8 mouse cellular contexts compared by ENCODE assay signal in genomic region chr11:106778589-106779387, GRCm38 (mm10). TPM values are rescaled to one million over a fixed set of nuclear protein-coding genes. Genes with fewer than 3 reads are reported as not detected.
DNase-seq lines count a peak whose midpoint lies in the region; ATAC-seq and TF ChIP-seq lines count a peak whose summit lies in the region.

No protein-coding gene starts in this region.

- 2% methylated on average over 39 of the region's 39 CpGs for WGBS in heart, embryonic 13.5 days
- 3% methylated on average over 39 of the region's 39 CpGs for WGBS in forebrain, embryonic 11.5 days
- under 1% methylated on average over 39 of the region's 39 CpGs for WGBS in liver, embryonic 14.5 days (ENCODE audit: insufficient replicate concordance)

- intact Hi-C loops in heart, postnatal 10 days (cut with DNase I) = no loop called here

- DNase-seq in heart, postnatal 10 days = no peak
- DNase-seq in ES-E14 (ENCODE audit: low read depth, low spot score) = no peak
- DNase-seq in forebrain, embryonic 11.5 days (ENCODE audit: low spot score) = no peak
- no peak for DNase-seq in liver, embryonic 14.5 days (ENCODE audit: low read depth in 3 of 3, low spot score in 3 of 3)
- no peak for DNase-seq in thymus, postnatal 25 days
- no peak for DNase-seq in layer of hippocampus, adult 11-12 months (ENCODE audit: low spot score)
- no peak for DNase-seq in B cell, adult 2 months

- peak overlapping the region; percentile 89 for H3K4me2 ChIP-seq in heart, embryonic 13.5 days
- peak overlapping the region; percentile 83 for H3K4me2 ChIP-seq in forebrain, embryonic 11.5 days (ENCODE audit: low read depth, low read length, severe bottlenecking)
- H3K4me2 ChIP-seq in liver, embryonic 14.5 days (ENCODE audit: low read depth) = peak overlapping the region; percentile 85

- TF ChIP-seq EP300 in liver, embryonic 14.5 days (IDR thresholded peaks at IDR 0.05; ENCODE audit: low read depth) = no peak; the same call in 1 of the 2 replicates

- ATAC-seq in heart, embryonic 13.5 days (ENCODE audit: extremely low read depth, insufficient number of reproducible peaks, low FRiP score, low TSS enrichment) = no peak
- no peak for ATAC-seq in forebrain, embryonic 11.5 days (replicated peaks; ENCODE audit: low FRiP score)
- peak; percentile 74 for ATAC-seq in liver, embryonic 14.5 days (ENCODE audit: insufficient read depth)

- H3K4me3 ChIP-seq in heart, embryonic 13.5 days = peak overlapping the region; percentile 90
- peak overlapping the region; percentile 65 to 71 for H3K4me3 ChIP-seq in ES-E14 (ENCODE audit: insufficient read depth in 1 of 2, low read depth in 1 of 2, low read length in 2 of 2, poor library complexity in 1 of 2, severe bottlenecking in 1 of 2)
- peak overlapping the region; percentile 78 for H3K4me3 ChIP-seq in forebrain, embryonic 11.5 days (ENCODE audit: low read depth, low read length)
- H3K4me3 ChIP-seq in liver, embryonic 14.5 days (ENCODE audit: insufficient read depth in 1 of 2, low read depth in 2 of 2, low read length in 2 of 2) = peak overlapping the region; percentile 81 to 83

- H3K9me3 ChIP-seq in heart, embryonic 13.5 days = no peaks in the 10 kb centered on the region
- H3K9me3 ChIP-seq in ES-E14 (ENCODE audit: control insufficient read depth, insufficient read depth, low read depth, low read length) = no peaks in the 10 kb centered on the region
- no peaks in the 10 kb centered on the region for H3K9me3 ChIP-seq in forebrain, embryonic 11.5 days (ENCODE audit: control insufficient read depth, low read length)
- H3K9me3 ChIP-seq in liver, embryonic 14.5 days (ENCODE audit: control insufficient read depth, low read length) = no peaks in the 10 kb centered on the region

- H3K9ac ChIP-seq in heart, embryonic 13.5 days = peak overlapping the region; percentile 94
- H3K9ac ChIP-seq in ES-E14 (ENCODE audit: insufficient read depth, low read depth, low read length, poor library complexity, severe bottlenecking) = peak overlapping the region; percentile 72
- peak overlapping the region; percentile 91 for H3K9ac ChIP-seq in forebrain, embryonic 11.5 days (ENCODE audit: low read length)
- peak overlapping the region; percentile 91 for H3K9ac ChIP-seq in liver, embryonic 14.5 days (replicated peaks)

- in situ Hi-C loops in ES-E14 (cut with MboI; ENCODE audit: low sequenced_read_pairs in 2 of 2, unreplicated experiment in 2 of 2) = loop anchor here in 1 of 2 experiments (10.0 kb wide), 1 partner anchor 364 kb away; no protein-coding TSS in a partner anchor

- H3K27ac ChIP-seq in heart, embryonic 13.5 days (replicated peaks) = peak overlapping the region; percentile 98
- H3K27ac ChIP-seq in ES-E14 (ENCODE audit: insufficient read depth, low read depth, low read length, poor library complexity, severe bottlenecking) = peak overlapping the region; percentile 37
- H3K27ac ChIP-seq in forebrain, embryonic 11.5 days (ENCODE audit: low read depth, low read length) = peak overlapping the region; percentile 88
- peak overlapping the region; percentile 97 for H3K27ac ChIP-seq in liver, embryonic 14.5 days

- TF ChIP-seq CTCF in liver, embryonic 14.5 days (IDR thresholded peaks at IDR 0.05; ENCODE audit: low read depth) = no peak

- no peaks in the 10 kb centered on the region for H3K27me3 ChIP-seq in heart, embryonic 13.5 days (replicated peaks)
- H3K27me3 ChIP-seq in forebrain, embryonic 11.5 days (ENCODE audit: control insufficient read depth, insufficient read depth, low read length) = no peaks in the 10 kb centered on the region
- no peaks in the 10 kb centered on the region for H3K27me3 ChIP-seq in liver, embryonic 14.5 days (ENCODE audit: control insufficient read depth, insufficient read depth, low read length)

- H3K4me1 ChIP-seq in heart, embryonic 13.5 days = peaks cover 31% of the 10 kb centered on the region
- no peaks in the 10 kb centered on the region for H3K4me1 ChIP-seq in ES-E14 (ENCODE audit: control insufficient read depth in 2 of 2, insufficient read depth in 2 of 2, low read length in 2 of 2, poor library complexity in 1 of 2)
- 0 out of 2 replicates have a peak, but pooled peaks cover 5% of the 10 kb centered on the region for H3K4me1 ChIP-seq in forebrain, embryonic 11.5 days (replicated peaks; ENCODE audit: control insufficient read depth, insufficient read depth, low read length)
- H3K4me1 ChIP-seq in liver, embryonic 14.5 days (replicated peaks; ENCODE audit: control insufficient read depth in 2 of 2, insufficient read depth in 2 of 2, low read length in 1 of 2) = peaks cover 6 to 12% of the 10 kb centered on the region in 2 experiments

- peaks cover 71% of the 10 kb centered on the region for H3K36me3 ChIP-seq in heart, embryonic 13.5 days
- peaks cover 42% of the 10 kb centered on the region for H3K36me3 ChIP-seq in ES-E14 (ENCODE audit: control insufficient read depth, insufficient read depth, low read length, poor library complexity, severe bottlenecking)
- H3K36me3 ChIP-seq in forebrain, embryonic 11.5 days (ENCODE audit: control insufficient read depth, insufficient read depth, low read length) = peaks cover 9% of the 10 kb centered on the region
- H3K36me3 ChIP-seq in liver, embryonic 14.5 days (replicated peaks; ENCODE audit: control insufficient read depth, insufficient read depth, low read depth) = peaks cover 58% of the 10 kb centered on the region

TF ChIP-seq in ES-E14, 5 proteins besides CTCF, POLR2A, EP300 and RAD21:
- TF ChIP-seq MAFK (IDR thresholded peaks at IDR 0.05; ENCODE audit: insufficient read depth, low read depth, low read length) (no peak), ZNF384 (IDR thresholded peaks at IDR 0.05; ENCODE audit: low read depth, low read length) (peak; percentile 83)

RNA-seq across cellular contexts. Expression of gene Polg2, which starts 0.5 kb away (rescaled TPM):
- 6.1 and 6.5 TPM in 2 replicates for polyA plus RNA-seq in heart, embryonic 13.5 days (2015; fragmentation: Nextera tagmentation; extraction: Ambion mirVana)
- 1 to 10 TPM; 3.7 to 4.3 TPM for total RNA-seq in heart, postnatal 10 days (2021)
- total RNA-seq in ES-E14 (2012; rRNA removed) = 8.7 and 11.4 TPM in 2 replicates
- 8.9 and 9.1 TPM in 2 replicates for polyA plus RNA-seq in forebrain, embryonic 11.5 days (2014; fragmentation: Nextera tagmentation; extraction: Ambion mirVana)
- polyA plus RNA-seq in liver, embryonic 14.5 days (2012; rRNA removed) = 2.7 and 3.8 TPM in 2 replicates
- 4.4 and 5.0 TPM in 2 replicates for polyA plus RNA-seq in liver, embryonic 14.5 days (2014; fragmentation: Nextera tagmentation; extraction: Ambion mirVana)

RNA-seq across cellular contexts. Expression of gene Ddx5, which starts 10.2 kb away (rescaled TPM):
- polyA plus RNA-seq in heart, embryonic 13.5 days (2015; fragmentation: Nextera tagmentation; extraction: Ambion mirVana) = 192 and 199 TPM in 2 replicates
- 100 to 1,000 TPM; 513 to 524 TPM for total RNA-seq in heart, postnatal 10 days (2021)
- 300 and 403 TPM in 2 replicates for total RNA-seq in ES-E14 (2012; rRNA removed)
- polyA plus RNA-seq in forebrain, embryonic 11.5 days (2014; fragmentation: Nextera tagmentation; extraction: Ambion mirVana) = 508 and 538 TPM in 2 replicates
- polyA plus RNA-seq in liver, embryonic 14.5 days (2012; rRNA removed) = 87.2 and 138 TPM in 2 replicates
- 122 and 130 TPM in 2 replicates for polyA plus RNA-seq in liver, embryonic 14.5 days (2014; fragmentation: Nextera tagmentation; extraction: Ambion mirVana)

RNA-seq across cellular contexts. Expression of gene Cep95, which starts 10.3 kb away (rescaled TPM):
- 11.5 and 13.7 TPM in 2 replicates for polyA plus RNA-seq in heart, embryonic 13.5 days (2015; fragmentation: Nextera tagmentation; extraction: Ambion mirVana)
- 10 to 100 TPM in 1 of 2 experiments, 1 to 10 TPM in 1; 7.7 to 10.5 TPM for total RNA-seq in heart, postnatal 10 days (2021)
- 14.1 and 15.4 TPM in 2 replicates for total RNA-seq in ES-E14 (2012; rRNA removed)
- polyA plus RNA-seq in forebrain, embryonic 11.5 days (2014; fragmentation: Nextera tagmentation; extraction: Ambion mirVana) = 20.8 and 23.0 TPM in 2 replicates
- polyA plus RNA-seq in liver, embryonic 14.5 days (2012; rRNA removed) = 4.0 and 9.9 TPM in 2 replicates
- polyA plus RNA-seq in liver, embryonic 14.5 days (2014; fragmentation: Nextera tagmentation; extraction: Ambion mirVana) = 6.1 and 6.6 TPM in 2 replicates

RNA-seq across cellular contexts. Expression of gene Milr1, which starts 27.8 kb away (rescaled TPM):
- 1.5 and 1.9 TPM in 2 replicates for polyA plus RNA-seq in heart, embryonic 13.5 days (2015; fragmentation: Nextera tagmentation; extraction: Ambion mirVana)
- total RNA-seq in heart, postnatal 10 days (2021) = 1 to 10 TPM in 1 of 2 experiments, under 1 TPM in 1; 0.94 to 1.1 TPM
- total RNA-seq in ES-E14 (2012; rRNA removed) = 0.58 TPM in 1 of 2 replicates, not detected in the other
- polyA plus RNA-seq in forebrain, embryonic 11.5 days (2014; fragmentation: Nextera tagmentation; extraction: Ambion mirVana) = 0.63 and 1.3 TPM in 2 replicates
- 1.00 and 2.2 TPM in 2 replicates for polyA plus RNA-seq in liver, embryonic 14.5 days (2012; rRNA removed)
- 2.2 and 3.0 TPM in 2 replicates for polyA plus RNA-seq in liver, embryonic 14.5 days (2014; fragmentation: Nextera tagmentation; extraction: Ambion mirVana)

RNA-seq across cellular contexts. Expression of gene Pecam1, which starts 28.4 kb away (rescaled TPM):
- polyA plus RNA-seq in heart, embryonic 13.5 days (2015; fragmentation: Nextera tagmentation; extraction: Ambion mirVana) = 60.7 and 61.4 TPM in 2 replicates
- 100 to 1,000 TPM; 214 to 220 TPM for total RNA-seq in heart, postnatal 10 days (2021)
- total RNA-seq in ES-E14 (2012; rRNA removed) = 83.9 and 117 TPM in 2 replicates
- 15.4 and 18.8 TPM in 2 replicates for polyA plus RNA-seq in forebrain, embryonic 11.5 days (2014; fragmentation: Nextera tagmentation; extraction: Ambion mirVana)
- 4.6 and 6.3 TPM in 2 replicates for polyA plus RNA-seq in liver, embryonic 14.5 days (2012; rRNA removed)
- polyA plus RNA-seq in liver, embryonic 14.5 days (2014; fragmentation: Nextera tagmentation; extraction: Ambion mirVana) = 5.5 and 6.1 TPM in 2 replicates

Comparison
In these comparisons a context has a peak if more than half of its experiments do, and no peak if none do; other contexts are left out.
1. H3K27ac ChIP-seq: peak in every context shown above with its lines; median percentile 98 in heart, embryonic 13.5 days; 97 in liver, embryonic 14.5 days; 88 in forebrain, embryonic 11.5 days; 37 in ES-E14.